Mouse (Mus musculus) midbrain, embryonic 12.5 days (tissue): ENCODE measurements around the gene Tsnaxip1. TPM values are rescaled to one million over a fixed set of nuclear protein-coding genes. Genes with fewer than 3 reads are reported as not detected.

ENCODE experiments used
- ATAC-seq: fragments of 200-750 bp; cut with Nextera tagmentation; 2 replicates; pipeline ENCODE4 v1.8.0; 2017; ENCODE audit warnings: low read depth, moderate TSS enrichment, moderate library complexity; ENCODE audit not compliant: low FRiP score
- H3K27ac ChIP-seq: fragments of 300-500 bp; sonication (generic); replicated peaks from 2 replicates; pipeline ENCODE4 v1.5.1; 2016; ENCODE audit warnings: mild to moderate bottlenecking
- H3K27me3 ChIP-seq: fragments of 300-500 bp; sonication (generic); 2 replicates; pipeline ENCODE4 v1.6.1; 2016; ENCODE audit warnings: mild to moderate bottlenecking
- H3K36me3 ChIP-seq: fragments of 300-500 bp; sonication (generic); 2 replicates; pipeline ENCODE4 v1.6.1; 2016
- H3K4me1 ChIP-seq: fragments of 300-500 bp; sonication (generic); 2 replicates; pipeline ENCODE4 v1.6.1; 2016
- H3K4me2 ChIP-seq: fragments of 300-500 bp; sonication (generic); replicated peaks from 2 replicates; pipeline ENCODE4 v1.6.1; 2016; ENCODE audit warnings: mild to moderate bottlenecking, moderate library complexity
- H3K4me3 ChIP-seq: fragments of 300-500 bp; sonication (generic); 2 replicates; pipeline ENCODE4 v1.5.1; 2016; ENCODE audit warnings: mild to moderate bottlenecking
- H3K9ac ChIP-seq: fragments of 300-500 bp; sonication (generic); replicated peaks from 2 replicates; pipeline ENCODE4 v1.6.1; 2016; ENCODE audit warnings: mild to moderate bottlenecking, moderate library complexity
- H3K9me3 ChIP-seq: fragments of 300-500 bp; sonication (generic); 2 replicates; pipeline ENCODE4 v1.6.1; 2016; ENCODE audit warnings: mild to moderate bottlenecking
- WGBS: fragments of 180-500 bp; shearing (Covaris S2); methylation state at CpG from one replicate; pipeline ENCODE4 v1.1.7; 2016; 5-methylcytosine and 5-hydroxymethylcytosine counted together
- polyA plus RNA-seq: library from polyadenylated mRNA; unstranded; fragments of >200 nt; fragmentation: Nextera tagmentation; extraction: Ambion mirVana; gene quantifications from 2 replicates; pipeline ENCODE4 v1.2.1, GENCODE M21; 2016

The Tsnaxip1 gene
- 0.22 and 0.63 TPM in 2 replicates for polyA plus RNA-seq

GRCm38 (mm10) chr8:105826861-105827848 lies at the start of gene Tsnaxip1, which contains the start of gene Ranbp10:
Gene Tsnaxip1, plus strand, starts transcription at chr8:105827731.
Gene Ranbp10, minus strand, starts transcription at chr8:105827350.
- ATAC-seq: peak; percentile 99
- peak within 1 kb of the TSS; percentile 77 for H3K4me3 ChIP-seq
- H3K9me3 ChIP-seq: no peaks in the 10 kb centered on the region
- H3K27me3 ChIP-seq: no peaks in the 10 kb centered on the region
- H3K4me1 ChIP-seq: peaks cover 22% of the 10 kb centered on the region
- H3K4me2 ChIP-seq: peak within 1 kb of the TSS; percentile 97
- peaks cover 23% of the 10 kb centered on the region for H3K36me3 ChIP-seq
- H3K27ac ChIP-seq: peak within 1 kb of the TSS; percentile 68
- WGBS: under 1% methylated on average over 52 of the region's 52 CpGs
- peak within 1 kb of the TSS; percentile 84 for H3K9ac ChIP-seq

GRCm38 (mm10) chr8:105777833-105778232 lies 49.7 kb upstream of the Tsnaxip1 start:
- 89% methylated on average over 2 of the region's 2 CpGs for WGBS
- ATAC-seq: no peak
- Histone ChIP-seq H3K27ac (no peak overlapping the region), H3K27me3 (no peaks in the 10 kb centered on the region), H3K36me3 (peaks cover 86% of the 10 kb centered on the region), H3K4me1 (no peaks in the 10 kb centered on the region), H3K9me3 (no peaks in the 10 kb centered on the region), H3K9ac (no peak overlapping the region), H3K4me3 (no peak overlapping the region), H3K4me2 (no peak overlapping the region)

- Histone ChIP-seq H3K27me3 (no peaks in the 10 kb centered on the region), H3K36me3 (peaks cover 76% of the 10 kb centered on the region), H3K4me1 (no peaks in the 10 kb centered on the region), H3K9ac (no peak overlapping the region), H3K27ac (no peak overlapping the region), H3K9me3 (no peaks in the 10 kb centered on the region), H3K4me2 (no peak overlapping the region), H3K4me3 (no peak overlapping the region)
- no peak for ATAC-seq
- 95% methylated on average over 5 of the region's 5 CpGs for WGBS
Observed at GRCm38 (mm10) chr8:105780298-105780697, 47.2 kb upstream of the Tsnaxip1 start.

GRCm38 (mm10) chr8:105788241-105788640 lies 39.3 kb upstream of the Tsnaxip1 start:
- no peaks in the 10 kb centered on the region for H3K27me3 ChIP-seq
- H3K9me3 ChIP-seq: no peaks in the 10 kb centered on the region
- H3K9ac ChIP-seq: no peak overlapping the region
- peaks cover 28% of the 10 kb centered on the region for H3K36me3 ChIP-seq
- no peaks in the 10 kb centered on the region for H3K4me1 ChIP-seq
- H3K27ac ChIP-seq: no peak overlapping the region
- WGBS: 89% methylated on average over 2 of the region's 2 CpGs
- ATAC-seq: no peak
- no peak overlapping the region for H3K4me3 ChIP-seq
- no peak overlapping the region for H3K4me2 ChIP-seq

- Histone ChIP-seq H3K36me3 (peaks cover 23% of the 10 kb centered on the region; the same call in 1 of the 2 replicates), H3K9ac (no peak overlapping the region), H3K27me3 (no peaks in the 10 kb centered on the region), H3K4me1 (no peaks in the 10 kb centered on the region), H3K9me3 (no peaks in the 10 kb centered on the region), H3K4me3 (no peak overlapping the region), H3K27ac (no peak overlapping the region), H3K4me2 (no peak overlapping the region)
- ATAC-seq: no peak
- WGBS: 69% methylated on average over 4 of the region's 4 CpGs
Observed at GRCm38 (mm10) chr8:105788927-105789326, 38.6 kb upstream of the Tsnaxip1 start.

- Histone ChIP-seq H3K4me1 (no peaks in the 10 kb centered on the region), H3K9ac (no peak overlapping the region), H3K27me3 (no peaks in the 10 kb centered on the region), H3K9me3 (no peaks in the 10 kb centered on the region), H3K4me2 (no peak overlapping the region), H3K27ac (no peak overlapping the region), H3K36me3 (peaks cover 21% of the 10 kb centered on the region; the same call in 1 of the 2 replicates), H3K4me3 (no peak overlapping the region)
- ATAC-seq: no peak
Observed at GRCm38 (mm10) chr8:105789626-105790025, 37.9 kb upstream of the Tsnaxip1 start.

GRCm38 (mm10) chr8:105793331-105793730 lies 34.2 kb upstream of the Tsnaxip1 start:
- Histone ChIP-seq H3K4me3 (no peak overlapping the region), H3K27me3 (no peaks in the 10 kb centered on the region), H3K4me2 (no peak overlapping the region), H3K36me3 (peaks cover 3% of the 10 kb centered on the region; the same call in 1 of the 2 replicates), H3K9ac (no peak overlapping the region), H3K27ac (no peak overlapping the region), H3K9me3 (no peaks in the 10 kb centered on the region), H3K4me1 (no peaks in the 10 kb centered on the region)
- ATAC-seq: no peak
- 90% methylated on average over 1 of the region's 1 CpGs for WGBS

GRCm38 (mm10) chr8:105794009-105794598 lies 33.4 kb upstream of the Tsnaxip1 start:
- H3K4me2 ChIP-seq: no peak overlapping the region
- ATAC-seq: no peak
- H3K9me3 ChIP-seq: no peaks in the 10 kb centered on the region
- no peak overlapping the region for H3K27ac ChIP-seq
- no peak overlapping the region for H3K4me3 ChIP-seq
- peaks cover 4% of the 10 kb centered on the region; the same call in 1 of the 2 replicates for H3K36me3 ChIP-seq
- peaks cover 1% of the 10 kb centered on the region; the same call in 1 of the 2 replicates for H3K4me1 ChIP-seq
- H3K9ac ChIP-seq: no peak overlapping the region
- 87% methylated on average over 3 of the region's 3 CpGs for WGBS
- no peaks in the 10 kb centered on the region for H3K27me3 ChIP-seq

- Histone ChIP-seq H3K27me3 (no peaks in the 10 kb centered on the region), H3K4me1 (peaks cover 6% of the 10 kb centered on the region; the same call in 1 of the 2 replicates), H3K4me3 (no peak overlapping the region), H3K9ac (no peak overlapping the region), H3K9me3 (no peaks in the 10 kb centered on the region), H3K36me3 (peaks cover 13% of the 10 kb centered on the region; the same call in 1 of the 2 replicates), H3K4me2 (no peak overlapping the region), H3K27ac (no peak overlapping the region)
- 94% methylated on average over 1 of the region's 1 CpGs for WGBS
- no peak for ATAC-seq
Observed at GRCm38 (mm10) chr8:105795785-105796184, 31.7 kb upstream of the Tsnaxip1 start.

- Histone ChIP-seq H3K4me2 (no peak overlapping the region), H3K9ac (no peak overlapping the region), H3K27me3 (no peaks in the 10 kb centered on the region), H3K4me1 (peaks cover 6% of the 10 kb centered on the region; the same call in 1 of the 2 replicates), H3K36me3 (0 out of 2 replicates have a peak, but pooled peaks cover 10% of the 10 kb centered on the region), H3K27ac (no peak overlapping the region), H3K4me3 (no peak overlapping the region), H3K9me3 (no peaks in the 10 kb centered on the region)
- no peak for ATAC-seq
- WGBS: 92% methylated on average over 5 of the region's 5 CpGs
Observed at GRCm38 (mm10) chr8:105798408-105798807, 29.1 kb upstream of the Tsnaxip1 start.

GRCm38 (mm10) chr8:105799091-105799812 lies 28.3 kb upstream of the Tsnaxip1 start:
- Histone ChIP-seq H3K9me3 (no peaks in the 10 kb centered on the region), H3K27ac (0 out of 2 replicates have a peak overlapping the region, but pooled peaks have one; percentile 20), H3K4me2 (no peak overlapping the region), H3K9ac (no peak overlapping the region), H3K27me3 (no peaks in the 10 kb centered on the region), H3K36me3 (0 out of 2 replicates have a peak, but pooled peaks cover 10% of the 10 kb centered on the region), H3K4me1 (peaks cover 6% of the 10 kb centered on the region; the same call in 1 of the 2 replicates), H3K4me3 (no peak overlapping the region)
- no peak for ATAC-seq
- WGBS: 77% methylated on average over 8 of the region's 8 CpGs
